Mouse (Mus musculus) heart, adult 2 months (tissue): ENCODE data around the gene Arf3. TPM values are rescaled to one million over a fixed set of nuclear protein-coding genes. Genes with fewer than 3 reads are reported as not detected.

Experiments
- DNase-seq, 2 experiments: peaks; one replicate each; pipeline ENCODE4 v3.0.0; 2021
- H3K27ac ChIP-seq: fragments of 200-600 bp; 2 replicates; pipeline ENCODE4 v1.8.1; 2022
- H3K27me3 ChIP-seq: fragments of 200-500 bp; 2 replicates; pipeline ENCODE4 v1.6.1; 2012; ENCODE audit warnings: mild to moderate bottlenecking, low read length, inconsistent platforms, mixed read lengths; ENCODE audit not compliant: control insufficient read depth, insufficient read depth
- H3K36me3 ChIP-seq: fragments of 200-500 bp; 2 replicates; pipeline ENCODE4 v1.6.1; 2012; ENCODE audit warnings: low read length, inconsistent platforms; ENCODE audit not compliant: control insufficient read depth, insufficient read depth
- H3K4me1 ChIP-seq: fragments of 200-500 bp; 2 replicates; pipeline ENCODE4 v1.6.1; 2011; ENCODE audit warnings: low read length; ENCODE audit not compliant: control insufficient read depth, insufficient read depth
- H3K4me3 ChIP-seq: fragments of 200-600 bp; 2 replicates; pipeline ENCODE4 v1.8.1; 2022
- H3K79me2 ChIP-seq: fragments of 200-500 bp; replicated peaks from 2 replicates; pipeline ENCODE4 v1.6.1; 2012; ENCODE audit warnings: mild to moderate bottlenecking, inconsistent platforms, low read length, moderate library complexity, mixed read lengths; ENCODE audit not compliant: control insufficient read depth, insufficient read depth
- H3K9ac ChIP-seq: fragments of 200-500 bp; 2 replicates; pipeline ENCODE4 v1.6.1; 2012; ENCODE audit warnings: low read depth, mild to moderate bottlenecking, control low read depth, inconsistent platforms, low read length, mixed read lengths
- CTCF ChIP-seq: fragments of 200-600 bp; IDR thresholded peaks from 2 replicates; pipeline ENCODE4 v1.8.1; 2022; ENCODE audit warnings: antibody characterized with exemption, mild to moderate bottlenecking, moderate library complexity
- EP300 ChIP-seq: fragments of 200-500 bp; IDR thresholded peaks from 2 replicates; pipeline ENCODE4 v1.6.1; 2011; ENCODE audit warnings: low read depth, low read length, control low read depth; ENCODE audit not compliant: insufficient read depth
- POLR2A ChIP-seq: fragments of 200-500 bp; IDR thresholded peaks from 2 replicates; pipeline ENCODE4 v1.6.1; 2011; ENCODE audit warnings: mild to moderate bottlenecking, low read depth, low read length, control low read depth; ENCODE audit not compliant: insufficient read depth
- WGBS: fragments of 180-500 bp; shearing (Covaris S2); methylation state at CpG from one replicate; pipeline ENCODE4 v1.1.7; 2018; 5-methylcytosine and 5-hydroxymethylcytosine counted together
- intact Hi-C: fragments of 180-260 bp; cut with DNase I; formaldehyde crosslinking; loops from one replicate; pipeline ENCODE4 v1.15.1; 2025
- polyA plus RNA-seq: library from polyadenylated mRNA; depleted of rRNA; stranded (reverse); fragments of >200 nt; gene quantifications from 2 replicates; pipeline ENCODE4 v1.2.3, GENCODE M21; 2012
- total RNA-seq, 2 experiments: library from RNA; stranded (reverse); gene quantifications; 2 replicates each; pipeline ENCODE4 v1.2.3; 2021

Gene Arf3
- total and polyA plus RNA-seq, 3 experiments, result 18.9 to 30.6 (median 20.0) TPM

- intact Hi-C loops, result loop anchor here (5.0 kb wide), 1 partner anchor 87 kb away; no protein-coding TSS in a partner anchor
- Histone ChIP-seq H3K9ac (no peak overlapping the region), H3K36me3 (no peaks in the 10 kb centered on the region), H3K27ac (no peak overlapping the region), H3K4me1 (peaks cover 2% of the 10 kb centered on the region; the same call in 1 of the 2 replicates), H3K4me3 (no peak overlapping the region), H3K79me2 (no peaks in the 10 kb centered on the region), H3K27me3 (peaks cover 3% of the 10 kb centered on the region)
- TF ChIP-seq POLR2A, result no peak
- TF ChIP-seq CTCF, result peak; percentile 93
- 13% methylated on average over 12 of the region's 12 CpGs for WGBS
- peak; percentile 62 to 85 for DNase-seq
Observed at GRCm38 (mm10) chr15:98799396-98799795, 36.4 kb upstream of the Arf3 start.

GRCm38 (mm10) chr15:98798903-98799302 lies 35.9 kb upstream of the Arf3 start:
- Histone ChIP-seq H3K79me2 (no peaks in the 10 kb centered on the region), H3K4me3 (no peak overlapping the region), H3K36me3 (no peaks in the 10 kb centered on the region), H3K27me3 (peaks cover 3% of the 10 kb centered on the region), H3K9ac (no peak overlapping the region), H3K4me1 (no peaks in the 10 kb centered on the region), H3K27ac (no peak overlapping the region)
- 63% methylated on average over 3 of the region's 3 CpGs for WGBS
- intact Hi-C loops, result loop anchor here (5.0 kb wide), 1 partner anchor 87 kb away; no protein-coding TSS in a partner anchor
- DNase-seq, result no peak
- TF ChIP-seq EP300, result no peak

DNA sequence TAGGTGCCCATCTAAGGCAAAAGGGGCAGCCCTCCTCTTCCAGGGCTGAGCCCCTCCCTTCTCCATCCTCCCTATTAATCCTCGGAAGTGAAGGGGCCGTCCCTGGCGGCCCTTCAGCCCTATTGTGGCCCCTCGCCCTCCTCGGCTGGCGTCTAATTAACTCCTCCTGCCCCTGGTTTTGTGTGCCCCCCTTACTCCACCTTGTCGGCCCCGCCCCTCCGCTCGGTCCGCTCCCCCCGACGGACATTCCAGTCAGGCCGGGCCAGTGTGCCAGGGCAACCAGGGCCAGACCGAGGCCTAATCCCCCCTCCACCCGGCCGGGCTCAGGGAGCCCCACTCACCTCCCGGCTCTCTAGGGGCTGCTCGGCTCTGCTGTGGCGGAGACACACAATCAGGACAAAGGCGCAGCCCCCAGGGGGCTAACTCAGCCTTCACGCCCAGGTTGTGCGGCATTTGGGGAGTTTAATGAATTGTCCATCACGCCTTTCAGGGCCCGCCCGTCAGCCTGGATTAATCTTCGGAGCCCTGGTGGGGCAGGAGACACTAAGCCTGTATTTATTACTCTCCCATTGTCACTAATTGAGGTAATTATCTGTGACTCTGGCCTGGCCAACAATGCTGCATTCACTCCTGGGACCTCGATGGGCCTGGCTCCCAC lies 35.0 kb upstream of the Arf3 start:
- WGBS, result 25% methylated on average over 28 of the region's 28 CpGs
- Histone ChIP-seq H3K27ac (no peak overlapping the region), H3K36me3 (no peaks in the 10 kb centered on the region), H3K4me1 (no peaks in the 10 kb centered on the region; the same call in 1 of the 2 replicates), H3K9ac (no peak overlapping the region), H3K79me2 (no peaks in the 10 kb centered on the region), H3K27me3 (peaks cover 4% of the 10 kb centered on the region), H3K4me3 (no peak overlapping the region)
- no peak for DNase-seq
- TF ChIP-seq EP300 (no peak), CTCF (no peak), POLR2A (no peak)
- intact Hi-C loops, result loop anchor here (2.0 to 5.0 kb wide), 2 partner anchors 86 to 133 kb away; no protein-coding TSS in a partner anchor

DNA sequence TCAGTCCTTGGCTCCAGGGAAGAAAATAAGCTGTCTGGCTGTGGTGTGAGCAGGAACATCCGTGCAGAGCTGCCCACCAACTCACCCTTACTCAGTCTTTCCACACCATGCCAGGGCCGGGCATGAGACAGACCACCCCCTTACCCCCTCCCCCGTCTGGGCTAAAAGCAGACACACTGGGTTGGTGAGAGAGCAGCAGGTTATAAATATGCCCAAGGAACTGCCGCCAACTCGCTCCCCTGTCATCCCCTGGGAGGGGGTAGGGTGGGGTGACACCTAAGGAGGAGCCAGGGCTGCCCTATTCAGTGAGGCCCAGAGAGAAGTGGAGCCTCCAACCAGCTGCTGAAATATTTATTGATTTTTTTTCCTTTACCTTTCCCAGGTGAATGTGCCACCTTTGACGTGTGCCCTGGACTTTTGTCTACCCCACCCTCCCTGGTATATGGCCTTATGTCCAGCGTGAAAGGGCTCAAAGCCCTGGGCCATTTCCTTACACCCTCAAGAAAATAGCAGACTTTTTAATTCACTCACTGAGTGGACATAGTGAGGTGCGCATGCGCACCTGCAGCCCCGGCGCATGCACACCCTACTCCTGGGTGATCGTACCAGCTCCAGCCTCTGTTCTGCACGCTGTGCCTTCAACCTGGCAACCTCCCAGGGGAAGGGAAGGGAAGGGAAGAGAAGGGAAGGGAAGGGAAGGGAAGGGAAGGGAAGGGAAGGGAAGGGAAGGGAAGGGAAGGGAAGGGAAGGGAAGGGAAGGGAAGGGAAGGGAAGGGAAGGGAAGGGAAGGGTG lies 34.0 kb upstream of the Arf3 start:
- TF ChIP-seq POLR2A, result no peak
- TF ChIP-seq CTCF, result no peak
- TF ChIP-seq EP300, result no peak
- H3K4me3 ChIP-seq, result no peak overlapping the region
- H3K4me1 ChIP-seq, result peaks cover 3% of the 10 kb centered on the region
- no peaks in the 10 kb centered on the region for H3K79me2 ChIP-seq
- H3K9ac ChIP-seq, result no peak overlapping the region
- intact Hi-C loops, result loop anchor here (2.0 to 5.0 kb wide), 2 partner anchors 85 to 132 kb away; no protein-coding TSS in a partner anchor
- DNase-seq, result no peak
- no peaks in the 10 kb centered on the region for H3K36me3 ChIP-seq
- H3K27ac ChIP-seq, result no peak overlapping the region
- WGBS, result 11% methylated on average over 13 of the region's 13 CpGs
- peaks cover 13% of the 10 kb centered on the region for H3K27me3 ChIP-seq

DNA sequence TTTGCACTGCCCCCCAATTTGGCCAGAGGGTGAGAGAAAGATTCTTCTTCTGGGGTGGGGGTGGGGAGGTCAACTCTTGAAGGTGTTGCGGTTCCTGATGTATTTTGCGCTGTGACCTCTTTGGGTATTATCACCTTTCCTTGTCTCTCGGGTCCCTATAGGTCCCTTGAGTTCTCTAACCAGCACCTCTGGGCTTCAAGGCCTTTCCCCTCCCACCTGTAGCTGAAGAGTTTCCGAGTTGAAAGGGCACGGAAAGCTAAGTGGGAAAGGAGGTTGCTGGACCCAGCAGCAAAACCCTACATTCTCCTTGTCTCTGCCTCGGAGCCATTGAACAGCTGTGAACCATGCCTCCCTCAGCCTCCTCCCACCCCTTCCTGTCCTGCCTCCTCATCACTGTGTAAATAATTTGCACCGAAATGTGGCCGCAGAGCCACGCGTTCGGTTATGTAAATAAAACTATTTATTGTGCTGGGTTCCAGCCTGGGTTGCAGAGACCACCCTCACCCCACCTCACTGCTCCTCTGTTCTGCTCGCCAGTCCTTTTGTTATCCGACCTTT lies 30.2 kb upstream of the Arf3 start:
- no peak overlapping the region for H3K27ac ChIP-seq
- DNase-seq, result no peak
- peaks cover 34% of the 10 kb centered on the region for H3K27me3 ChIP-seq
- peaks cover 8% of the 10 kb centered on the region for H3K4me1 ChIP-seq
- no peak overlapping the region for H3K4me3 ChIP-seq
- H3K79me2 ChIP-seq, result no peaks in the 10 kb centered on the region
- intact Hi-C loops, result no loop called here
- no peaks in the 10 kb centered on the region for H3K36me3 ChIP-seq
- TF ChIP-seq CTCF (no peak), EP300 (no peak), POLR2A (no peak)
- no peak overlapping the region for H3K9ac ChIP-seq
- 21% methylated on average over 13 of the region's 13 CpGs for WGBS

DNA sequence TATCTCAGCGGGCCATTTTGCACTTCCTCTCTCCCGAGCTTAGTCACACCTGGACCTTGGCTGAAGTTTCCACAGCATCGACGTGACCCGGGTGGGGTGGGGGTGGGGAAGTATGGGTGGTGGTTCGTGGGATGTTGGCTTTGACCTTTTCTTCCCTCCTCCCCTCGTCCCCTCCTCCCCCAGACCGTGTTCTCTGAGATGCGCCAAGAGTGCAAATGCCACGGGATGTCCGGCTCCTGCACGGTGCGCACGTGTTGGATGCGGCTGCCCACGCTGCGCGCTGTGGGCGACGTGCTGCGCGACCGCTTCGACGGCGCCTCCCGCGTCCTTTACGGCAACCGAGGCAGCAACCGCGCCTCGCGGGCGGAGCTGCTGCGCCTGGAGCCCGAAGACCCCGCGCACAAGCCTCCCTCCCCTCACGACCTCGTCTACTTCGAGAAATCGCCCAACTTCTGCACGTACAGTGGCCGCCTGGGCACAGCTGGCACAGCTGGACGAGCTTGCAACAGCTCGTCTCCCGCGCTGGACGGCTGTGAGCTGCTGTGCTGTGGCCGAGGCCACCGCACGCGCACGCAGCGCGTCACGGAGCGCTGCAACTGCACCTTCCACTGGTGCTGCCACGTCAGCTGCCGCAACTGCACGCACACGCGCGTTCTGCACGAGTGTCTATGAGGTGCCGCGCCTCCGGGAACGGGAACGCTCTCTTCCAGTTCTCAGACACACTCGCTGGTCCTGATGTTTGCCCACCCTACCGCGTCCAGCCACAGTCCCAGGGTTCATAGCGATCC lies 29.4 kb upstream of the Arf3 start:
- 2% methylated on average over 73 of the region's 75 CpGs for WGBS

More for the DNA sequence above, 29.4 kb upstream of the Arf3 start:
- DNase-seq, result no peak
- H3K9ac ChIP-seq, result peak overlapping the region; percentile 5; the same call in 1 of the 2 replicates
- intact Hi-C loops, result no loop called here
- H3K4me1 ChIP-seq, result peaks cover 8% of the 10 kb centered on the region
- H3K79me2 ChIP-seq, result no peaks in the 10 kb centered on the region
- peaks cover 35% of the 10 kb centered on the region for H3K27me3 ChIP-seq
- TF ChIP-seq CTCF (no peak), POLR2A (no peak), EP300 (no peak)
- H3K36me3 ChIP-seq, result no peaks in the 10 kb centered on the region
- no peak overlapping the region; the same call in 1 of the 2 replicates for H3K4me3 ChIP-seq
- H3K27ac ChIP-seq, result no peak overlapping the region
